Mouse (Mus musculus): ENCODE measurements around the gene Shisal2a.

DNA sequence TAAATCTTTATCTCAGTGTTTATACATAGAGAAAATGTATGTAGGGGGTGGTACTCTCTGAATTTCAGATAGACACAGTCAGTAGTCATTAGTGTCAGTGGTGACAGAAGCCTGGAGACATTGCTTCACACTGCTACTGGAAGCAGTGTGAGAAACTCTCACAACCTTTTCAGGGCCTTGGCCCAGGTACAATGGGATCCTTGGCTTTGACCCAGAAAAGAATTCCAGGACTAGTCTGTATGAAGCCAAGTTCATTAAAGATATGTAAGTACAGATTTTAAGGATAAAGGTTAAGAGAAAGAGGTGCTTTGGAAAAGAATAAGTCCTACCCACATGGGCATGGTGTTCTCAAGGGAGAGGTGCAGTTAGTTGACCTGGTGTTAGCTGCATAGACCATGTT is 11.1 kb upstream of the Shisal2a start:
- TF ChIP-seq CTCF (conservative IDR thresholded peaks at IDR 0.05; ENCODE audit: low read length) (no peak), POU5F1 (IDR thresholded peaks at IDR 0.05; ENCODE audit: borderline replicate concordance, low read length) (no peak), NANOG (IDR thresholded peaks at IDR 0.05; ENCODE audit: borderline replicate concordance, low read length) (no peak)

Measured in E14TG2a.4 (cell line).